Mouse (Mus musculus): Measurements from ENCODE around the gene Trip13.
A peak's percentile ranks its signal among the peaks of the same experiment; 100 is the strongest.

Gene Trip13

DNA sequence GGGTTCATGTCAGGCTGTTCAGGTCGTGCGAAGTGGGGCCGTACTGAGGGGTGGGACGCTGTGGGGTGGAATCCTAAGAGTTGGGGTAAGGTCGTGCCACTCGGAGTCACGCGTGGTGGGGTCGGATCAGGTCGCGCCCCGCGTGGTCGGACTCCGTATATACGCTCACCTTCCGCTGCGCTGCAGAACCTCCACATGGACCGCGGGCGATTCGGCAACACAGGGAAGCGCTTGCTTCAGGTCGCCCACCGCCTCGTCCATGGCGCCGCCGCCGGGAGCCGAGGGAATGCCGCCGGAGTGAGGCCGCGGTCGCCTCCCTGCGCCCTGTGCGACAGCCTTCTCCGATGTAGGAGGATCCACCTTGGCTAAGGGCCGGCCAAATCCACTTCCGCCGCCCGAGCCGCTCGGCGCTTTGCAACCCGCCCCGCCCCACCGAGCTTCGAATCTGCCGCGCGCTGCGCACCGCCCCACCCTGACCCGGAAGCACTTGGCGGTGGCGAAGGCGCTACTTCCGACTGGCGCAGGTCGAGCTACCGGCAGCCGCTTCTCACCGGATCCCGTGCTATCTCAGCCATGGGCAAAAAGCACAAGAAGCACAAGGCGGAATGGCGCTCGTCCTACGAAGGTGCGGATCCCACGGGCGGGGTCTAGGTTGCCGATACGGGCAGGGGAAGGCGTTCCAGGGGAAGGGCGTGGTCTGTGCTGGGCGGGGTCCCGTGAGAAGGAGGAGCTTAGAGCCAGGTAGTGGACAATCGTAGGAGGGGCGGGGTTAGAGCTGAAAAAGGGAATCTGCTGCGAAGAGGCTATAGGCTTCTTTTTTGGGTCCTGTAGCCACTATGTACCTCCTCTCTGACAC is at the start of gene Trip13, which contains the start of gene Brd9:
Gene Trip13, minus strand, starts transcription at position 464 of the 856 bp plus-strand sequence.
Gene Brd9, plus strand, starts transcription at position 491 of the 856 bp plus-strand sequence.
- peak; percentile 94 for DNase-seq

GRCm38 (mm10) chr13:73976935-73977334 is 39.4 kb upstream of the Trip13 start:
- no peak for DNase-seq

- DNase-seq, result peak; percentile 64
Measured at GRCm38 (mm10) chr13:73974523-73974922, 36.9 kb upstream of the Trip13 start.

DNA sequence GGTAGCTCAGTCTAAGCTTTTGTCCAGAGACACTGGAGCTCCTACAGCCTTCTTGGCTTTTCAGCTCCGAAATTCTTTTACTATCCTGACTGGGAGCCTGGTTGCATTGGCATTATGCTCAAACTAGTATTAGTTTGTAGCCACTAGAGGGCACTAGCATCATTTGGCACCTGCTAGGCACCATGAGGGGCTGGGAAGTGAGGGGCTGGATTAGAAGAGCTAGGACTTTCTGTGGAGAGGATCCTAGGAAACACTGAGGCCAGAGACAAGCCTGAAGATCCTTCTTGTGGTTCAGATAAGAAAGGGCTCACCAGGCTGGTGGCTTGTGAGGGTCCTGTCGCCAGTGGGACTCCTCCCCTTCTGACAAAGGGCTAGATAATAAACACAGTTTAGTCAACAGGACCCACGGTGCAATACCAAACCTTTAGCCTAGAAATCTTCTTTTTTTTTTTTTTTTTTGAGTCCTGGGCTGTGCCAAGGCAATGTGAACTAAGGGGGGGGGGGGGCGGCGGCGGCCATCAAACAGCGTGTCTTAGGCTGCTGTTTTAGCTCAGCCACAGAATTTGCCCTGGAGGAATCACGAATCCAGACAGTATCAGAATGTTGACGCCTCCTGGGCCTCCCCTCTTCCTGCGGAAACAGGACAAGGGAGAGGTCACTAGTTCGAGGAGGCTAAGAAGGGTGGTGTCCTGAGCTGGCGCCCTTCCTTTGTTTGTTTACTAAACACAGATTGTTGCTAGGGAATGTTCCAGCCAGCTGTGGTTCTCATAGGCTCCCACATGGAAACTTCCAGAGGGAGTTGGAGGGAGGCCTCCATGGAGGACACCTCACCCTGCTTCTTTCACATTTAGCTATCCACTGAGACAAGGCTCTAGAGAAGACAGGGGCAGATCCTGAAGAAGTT is 33.2 kb upstream of the Trip13 start:
- DNase-seq, result peak; percentile 95

GRCm38 (mm10) chr13:73963551-73963950 is 26.0 kb upstream of the Trip13 start, which contains the start of gene Zdhhc11:
Gene Zdhhc11, plus strand, starts transcription at chr13:73963851.
- DNase-seq, result no peak

- peak; percentile 21 for DNase-seq
Measured at GRCm38 (mm10) chr13:73961177-73961576, 23.6 kb upstream of the Trip13 start.

DNA sequence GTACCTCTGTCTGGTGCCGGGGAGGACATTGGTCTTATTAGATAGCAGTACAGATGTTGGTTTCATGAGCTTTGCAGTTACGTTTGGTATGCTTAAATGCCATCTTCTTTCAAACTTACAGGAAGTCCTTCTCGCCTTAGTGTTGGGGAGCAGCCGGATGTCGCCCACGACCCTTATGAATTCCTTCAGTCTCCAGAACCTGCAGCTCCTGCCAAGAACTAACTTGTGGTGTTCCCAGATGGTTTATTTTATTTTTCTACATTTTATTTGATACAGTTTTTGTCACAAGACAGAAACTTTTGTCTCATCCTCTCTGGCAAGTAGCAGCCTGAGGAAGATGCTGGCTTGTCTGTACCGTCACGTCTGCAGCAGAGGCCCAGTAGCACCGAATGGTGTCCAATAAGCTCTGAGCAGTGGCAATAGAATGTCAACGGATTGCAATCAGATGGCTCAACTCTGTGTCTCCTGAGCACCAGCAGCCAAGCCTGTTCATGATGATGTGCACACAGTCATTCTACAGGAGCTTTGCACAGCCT is 22.6 kb upstream of the Trip13 start:
- no peak for DNase-seq

GRCm38 (mm10) chr13:73955531-73955930 is 17.9 kb upstream of the Trip13 start:
- no peak for DNase-seq

GRCm38 (mm10) chr13:73954666-73955065 is 17.1 kb upstream of the Trip13 start:
- no peak for DNase-seq

DNA sequence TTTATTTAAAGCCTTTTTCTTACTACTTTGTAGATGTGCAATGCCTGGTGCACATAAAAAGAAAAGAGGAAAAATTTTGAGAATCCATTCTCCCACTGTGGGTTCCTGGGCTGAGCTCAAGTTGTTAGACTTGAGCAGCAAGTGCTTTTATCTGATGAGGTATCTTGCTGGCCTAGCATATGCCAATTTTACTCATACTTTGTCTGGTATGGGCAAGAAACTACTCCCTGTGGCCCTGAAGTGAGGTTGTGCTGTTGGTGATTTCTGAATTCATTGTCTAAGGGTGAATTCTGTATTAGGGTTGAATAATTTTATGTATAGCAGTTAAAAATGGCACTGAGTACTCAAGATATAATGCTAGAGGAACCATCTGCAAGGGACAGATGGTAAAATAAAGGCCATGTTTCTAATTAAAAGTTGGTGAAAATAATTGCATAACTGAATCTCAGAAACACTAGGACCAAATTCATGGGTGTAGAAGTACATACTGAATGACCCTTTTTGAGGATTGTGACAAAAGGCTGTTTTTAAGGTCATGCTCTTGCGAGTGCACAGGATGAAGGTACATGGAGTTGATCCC is 16.1 kb upstream of the Trip13 start:
- DNase-seq, result no peak

- no peak for DNase-seq
Measured at GRCm38 (mm10) chr13:73944606-73945005, 7.0 kb upstream of the Trip13 start.

DNA sequence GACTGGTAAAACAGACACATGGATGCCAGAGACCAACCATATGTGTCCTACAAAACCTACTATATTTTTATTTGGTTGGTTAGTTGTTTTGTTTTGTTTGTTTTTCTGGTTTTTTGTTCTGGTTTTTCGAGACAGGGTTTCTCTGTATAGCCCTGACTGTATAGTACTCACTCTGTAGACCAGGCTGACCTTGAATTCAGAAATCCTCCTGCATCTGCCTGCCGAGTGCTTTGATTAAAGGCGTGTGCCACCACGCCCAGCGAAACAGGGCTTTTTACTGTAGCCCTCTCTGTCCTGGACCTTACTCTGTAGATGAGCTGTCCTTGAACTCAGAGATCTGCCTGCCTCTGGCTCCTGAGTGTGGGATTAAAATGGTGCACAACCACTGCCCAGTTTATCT is 1.5 kb upstream of the Trip13 start:
- DNase-seq, result no peak

DNA sequence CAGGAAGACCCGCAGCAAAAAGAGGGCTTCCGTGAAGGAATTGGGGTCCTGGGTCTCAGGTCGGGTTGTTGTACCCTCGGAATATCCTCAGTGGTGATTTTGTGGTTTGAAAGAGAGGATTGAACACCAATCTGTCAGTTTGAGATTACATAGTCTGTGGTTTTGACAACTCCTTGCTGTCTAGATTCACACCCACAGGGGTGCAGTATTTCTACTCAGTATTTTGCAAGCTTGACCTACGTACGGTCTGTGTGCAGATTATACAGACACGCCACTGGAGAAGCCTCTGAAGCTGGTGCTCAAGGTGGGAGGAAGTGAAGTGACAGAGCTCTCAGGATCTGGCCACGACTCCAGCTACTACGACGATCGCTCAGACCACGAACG is 585 bp upstream of the Trip13 start:
- no peak for DNase-seq

- no peak for DNase-seq
Measured at GRCm38 (mm10) chr13:73936938-73937320, 655 bp downstream of the Trip13 start.

GRCm38 (mm10) chr13:73932201-73932600 is 5.4 kb downstream of the Trip13 start:
- DNase-seq, result no peak

DNA sequence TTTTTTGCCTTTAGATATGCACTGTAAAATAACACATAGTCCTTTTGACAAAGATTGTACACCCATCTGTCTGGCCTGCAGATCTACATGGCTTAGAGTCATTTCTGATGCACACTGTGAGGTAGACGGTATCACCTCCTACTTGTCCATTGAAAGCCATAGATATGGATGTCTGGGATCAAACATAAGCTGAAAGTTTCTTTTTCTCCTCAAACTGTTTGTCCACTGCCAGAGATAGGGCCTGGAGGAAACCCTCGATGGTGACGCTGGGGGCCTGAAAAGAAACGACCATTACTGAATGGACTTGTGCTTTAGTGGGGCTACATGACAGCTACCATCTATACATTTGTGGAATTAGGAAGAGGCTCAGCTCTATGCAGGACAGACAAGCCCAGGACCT is 24.5 kb downstream of the Trip13 start:
- no peak for DNase-seq

- DNase-seq, result peak; percentile 74
Measured at GRCm38 (mm10) chr13:73907683-73908412, 29.7 kb downstream of the Trip13 start.

DNA sequence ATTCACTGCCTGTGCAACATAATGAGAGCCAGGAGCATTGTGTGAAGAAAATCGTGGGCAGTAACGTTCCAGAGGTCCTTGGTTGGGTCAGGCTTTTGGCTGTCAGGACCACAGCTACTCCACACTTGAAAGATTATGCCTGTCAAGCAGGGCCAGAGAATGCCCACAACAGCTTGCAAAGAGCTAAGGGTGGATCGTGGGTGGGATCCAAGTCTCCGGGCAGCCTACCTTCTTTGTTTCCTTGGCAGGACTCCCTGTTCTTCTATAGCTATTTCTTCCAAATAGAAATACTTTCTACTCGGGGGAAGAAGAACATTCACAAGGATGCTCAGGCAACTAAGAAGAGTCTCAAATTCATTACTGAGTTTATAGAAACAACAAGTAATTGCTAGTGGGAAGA is 30.4 kb downstream of the Trip13 start:
- DNase-seq, result no peak

DNA sequence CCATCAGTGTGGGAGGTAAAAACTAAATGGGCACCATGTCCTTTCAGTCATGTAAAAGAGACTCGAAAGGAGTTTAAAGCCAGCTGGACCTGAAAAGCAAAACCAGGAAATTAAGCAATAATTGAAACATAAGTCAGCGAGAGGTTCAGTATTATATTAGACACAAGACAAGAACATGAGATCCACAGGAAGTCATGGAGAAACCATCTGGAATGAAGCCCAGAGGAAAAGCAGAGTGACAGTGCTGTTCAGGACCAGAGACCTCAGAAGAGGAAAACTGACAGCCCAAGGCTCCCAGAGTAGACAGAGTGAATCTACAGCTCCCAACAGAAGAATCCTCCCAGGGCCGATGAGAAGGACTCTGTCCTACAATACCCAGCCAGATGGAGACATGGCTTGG is 40.0 kb downstream of the Trip13 start:
- DNase-seq, result peak; percentile 16

DNA sequence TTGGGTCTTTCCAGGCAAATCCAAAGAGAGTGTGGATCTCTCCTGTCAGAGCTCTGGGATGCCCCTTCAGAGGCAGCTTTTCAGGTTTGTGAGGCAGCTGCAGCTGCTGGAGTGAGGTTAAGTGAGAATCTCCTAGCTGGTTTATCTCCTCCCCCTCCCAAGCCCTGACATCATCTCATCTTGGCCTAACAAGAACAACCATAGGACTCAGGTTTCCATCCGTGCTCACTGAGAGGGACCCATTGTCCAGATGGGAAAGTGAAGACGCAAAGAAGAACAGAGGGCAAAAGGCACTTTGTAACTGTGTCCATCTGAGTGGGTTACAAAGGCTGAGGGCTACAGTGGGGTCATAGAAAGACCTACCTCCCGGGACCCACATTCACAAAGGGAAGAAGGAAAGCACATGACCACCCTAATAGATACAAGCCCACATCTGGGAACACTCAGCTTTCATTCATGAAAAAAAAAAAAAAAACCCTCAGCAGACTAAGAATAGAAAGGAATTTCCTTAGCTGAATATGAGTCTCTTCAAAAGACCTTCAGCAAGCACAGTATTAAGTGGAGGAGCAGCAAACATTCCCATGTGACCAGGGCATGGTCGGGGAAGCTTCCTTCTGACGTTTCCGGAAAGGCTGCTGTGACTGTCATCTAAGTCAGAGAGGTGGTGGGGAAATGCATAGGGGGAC is 44.9 kb downstream of the Trip13 start:
- DNase-seq, result peak; percentile 51

GRCm38 (mm10) chr13:73887415-73887874 is 50.1 kb downstream of the Trip13 start:
- DNase-seq, result peak; percentile 80

GRCm38 (mm10) chr13:73886601-73887000 is 51.0 kb downstream of the Trip13 start:
- no peak for DNase-seq

Data from lung, postnatal 10 days (tissue).